12 mouse cellular contexts compared by ENCODE assay signal in the genomic region with DNA sequence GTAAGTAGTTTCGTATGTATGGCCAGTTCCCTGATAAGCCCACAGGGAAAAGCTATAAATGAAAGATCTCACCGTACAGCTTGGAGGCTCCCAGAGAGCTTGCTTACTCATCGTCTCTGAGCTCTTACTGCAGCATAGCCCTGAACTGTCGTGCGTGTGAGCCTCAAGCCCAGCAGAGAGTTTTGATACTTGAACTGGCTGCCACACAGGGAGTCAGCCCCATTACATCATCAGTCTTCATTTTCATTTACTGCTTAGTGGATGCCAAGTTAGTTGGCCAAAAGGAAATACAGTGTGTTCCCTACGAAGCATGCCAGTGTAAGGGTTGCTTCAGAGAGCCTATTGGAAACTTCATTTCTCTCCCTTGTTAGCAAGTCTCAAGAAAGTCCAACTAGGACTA. TPM values are rescaled to one million over a fixed set of nuclear protein-coding genes. Genes with fewer than 3 reads are reported as not detected.
DNase-seq lines count a peak whose midpoint lies in the region; ATAC-seq and TF ChIP-seq lines count a peak whose summit lies in the region.
"Had no signal": no experiment of that assay in that cellular context is flagged by ENCODE, and none has a peak within 500 bp of the region (broad histone marks: within the 10 kb centered on the region; RNA-seq: fewer than 3 reads in every experiment).

No protein-coding gene starts in this region.

- DNase-seq in gastrocnemius, adult 2 months: peak; percentile 63
- DNase-seq in gastrocnemius, postnatal 10 days: no peak
- DNase-seq in lung, postnatal 25 days (ENCODE audit: low spot score): peak; percentile 63
- no peak for DNase-seq in lung, postnatal 10 days
- peak; percentile 94 for DNase-seq in adipocyte (ENCODE audit: low spot score)
- DNase-seq in layer of hippocampus, postnatal 36 days: no peak
- DNase-seq: cerebellum, adult 11 months; kidney, postnatal 4 days; thymus, postnatal 4 days had no signal

- intact Hi-C loops in gastrocnemius, adult 2 months (cut with DNase I): no loop called here

- H3K4me3 ChIP-seq in gastrocnemius, adult 2 months: no peak overlapping the region

- peak; percentile 42 for ATAC-seq in megakaryocyte progenitor cell, adult 5-6 weeks (replicated peaks; ENCODE audit: poor library complexity)
- ATAC-seq: intestine, postnatal 0 days had no signal

- peak overlapping the region; percentile 56 for H3K27ac ChIP-seq in gastrocnemius, adult 2 months

- TF ChIP-seq CTCF in gastrocnemius, adult 2 months (IDR thresholded peaks at IDR 0.05): no peak

RNA-seq across cellular contexts. Expression of a gene that starts 50.1 kb away (rescaled TPM):
- 10 to 100 TPM; 22.0 to 31.9 TPM for total RNA-seq in gastrocnemius, adult 2 months (2021)
- 10 to 100 TPM; 24.2 to 28.3 TPM for total RNA-seq in gastrocnemius, postnatal 10 days (2021)
- 0.07 and 0.25 TPM in 2 replicates for total RNA-seq in megakaryocyte progenitor cell, adult 5-6 weeks (2015)
- 0.04 and 0.34 TPM in 2 replicates for total RNA-seq in megakaryocyte progenitor cell, adult 5-6 weeks (2017)
- 10 to 100 TPM; 13.2 to 14.7 TPM for total RNA-seq in layer of hippocampus, postnatal 36 days (2021)
- total RNA-seq: CH12.LX had no signal

Comparison
In these comparisons a context has a peak if more than half of its experiments do, and no peak if none do; other contexts are left out.
1. DNase-seq: peak in gastrocnemius, adult 2 months (single experiment), lung, postnatal 25 days (single experiment) and adipocyte (single experiment); none in gastrocnemius, postnatal 10 days (single experiment), lung, postnatal 10 days (single experiment) and layer of hippocampus, postnatal 36 days (0 of 2).
2. RNA of a gene that starts 50.1 kb away (total RNA-seq): 22.0 to 31.9 TPM in gastrocnemius, adult 2 months, 24.2 to 28.3 TPM in gastrocnemius, postnatal 10 days and 13.2 to 14.7 TPM in layer of hippocampus, postnatal 36 days; 0.04 to 0.34 TPM in megakaryocyte progenitor cell, adult 5-6 weeks; every median in the first group is over 10 times any median in the second.